Mouse (Mus musculus): ENCODE results near the gene Olfr1509. TPM values are rescaled to one million over a fixed set of nuclear protein-coding genes. Genes with fewer than 3 reads are reported as not detected.

Olfr1509 gene
- not detected in 2 replicates for polyA plus RNA-seq (2012; rRNA removed; ENCODE audit: low replicate concordance)

GRCm38 (mm10) chr14:52442690-52443089 lies at the start of gene Olfr1509:
TSS of gene Olfr1509 (plus strand) at chr14:52442990.

GRCm38 (mm10) chr14:52397279-52397678 lies 45.5 kb upstream of the Olfr1509 start, which contains the start of gene Olfr1511:
TSS of gene Olfr1511 (minus strand) at chr14:52397379.

GRCm38 (mm10) chr14:52414273-52414672 lies 28.5 kb upstream of the Olfr1509 start, which contains the start of gene Olfr1510:
TSS of gene Olfr1510 (minus strand) at chr14:52414373.

GRCm38 (mm10) chr14:52467395-52467794 lies 24.6 kb downstream of the Olfr1509 start, which contains the start of gene Olfr1508:
TSS of gene Olfr1508 (minus strand) at chr14:52467495.

GRCm38 (mm10) chr14:52495516-52495915 lies 52.7 kb downstream of the Olfr1509 start, which contains the start of gene Olfr1507:
TSS of gene Olfr1507 (minus strand) at chr14:52495749.

Other genes starting within 250 kb of the Olfr1509 start
- 4.9 and 9.8 TPM in 2 replicates for gene Supt16, start 245.6 kb upstream of the Olfr1509 start, polyA plus RNA-seq (2012; rRNA removed; ENCODE audit: low replicate concordance)
- gene Chd8, start 185.2 kb upstream of the Olfr1509 start, polyA plus RNA-seq (2012; rRNA removed; ENCODE audit: low replicate concordance): 31.7 and 45.7 TPM in 2 replicates
- gene Tox4, start 163.8 kb upstream of the Olfr1509 start, polyA plus RNA-seq (2012; rRNA removed; ENCODE audit: low replicate concordance): 25.6 and 62.8 TPM in 2 replicates
- 6.8 and 19.0 TPM in 2 replicates for gene Rab2b, start 163.4 kb upstream of the Olfr1509 start, polyA plus RNA-seq (2012; rRNA removed; ENCODE audit: low replicate concordance)
- 25.3 and 28.7 TPM in 2 replicates for gene Mettl3, start 137.9 kb upstream of the Olfr1509 start, polyA plus RNA-seq (2012; rRNA removed; ENCODE audit: low replicate concordance)
- 5.8 and 6.0 TPM in 2 replicates for gene Sall2, start 114.2 kb upstream of the Olfr1509 start, polyA plus RNA-seq (2012; rRNA removed; ENCODE audit: low replicate concordance)
- gene Olfr1513, start 86.6 kb upstream of the Olfr1509 start, polyA plus RNA-seq (2012; rRNA removed; ENCODE audit: low replicate concordance): not detected in 2 replicates
- gene Olfr1512, start 63.8 kb upstream of the Olfr1509 start, polyA plus RNA-seq (2012; rRNA removed; ENCODE audit: low replicate concordance): not detected in 2 replicates
- not detected in 2 replicates for gene Olfr1511, start 45.6 kb upstream of the Olfr1509 start, polyA plus RNA-seq (2012; rRNA removed; ENCODE audit: low replicate concordance)
- gene Olfr1510, start 28.6 kb upstream of the Olfr1509 start, polyA plus RNA-seq (2012; rRNA removed; ENCODE audit: low replicate concordance): not detected in 2 replicates
- not detected in 2 replicates for gene Olfr1508, start 24.5 kb downstream of the Olfr1509 start, polyA plus RNA-seq (2012; rRNA removed; ENCODE audit: low replicate concordance)
- not detected in 2 replicates for gene Olfr1507, start 52.8 kb downstream of the Olfr1509 start, polyA plus RNA-seq (2012; rRNA removed; ENCODE audit: low replicate concordance)